Mouse (Mus musculus) liver, embryonic 14.5 days (tissue): ENCODE measurements at regions not wholly inside any gene's neighbourhood (a gene's known extent, or its start where the extent isn't known, plus 50 kb on each side); places are given as distances from the start of the nearest gene placed in this dataset.

Experiments used
- CTCF ChIP-seq: IDR thresholded peaks from 2 replicates; pipeline ENCODE4 v1.5.1; 2016; ENCODE audit warnings: antibody characterized with exemption, low read depth, control low read depth
- EP300 ChIP-seq: IDR thresholded peaks from 2 replicates; pipeline ENCODE4 v1.6.1; 2016; ENCODE audit warnings: antibody characterized with exemption, low read depth

- TF ChIP-seq CTCF (no peak), EP300 (no peak)
Observed at GRCm38 (mm10) chr15:36389775-36390174, 617.8 kb downstream of the Zfp706 start.
